In genomic region chr1:91405406-91406169, GRCm38 (mm10) we compare ENCODE assay signal across 8 mouse cellular contexts. TPM values are rescaled to one million over a fixed set of nuclear protein-coding genes. Genes with fewer than 3 reads are reported as not detected.
DNase-seq lines count a peak whose midpoint lies in the region; ATAC-seq and TF ChIP-seq lines count a peak whose summit lies in the region.

No protein-coding gene starts in this region.

- H3K4me3 ChIP-seq in kidney, embryonic 16.5 days (ENCODE audit: low read length), result no peak overlapping the region
- H3K4me3 ChIP-seq in lung, postnatal 0 days (ENCODE audit: low read depth, low read length), result no peak overlapping the region
- H3K4me3 ChIP-seq in intestine, embryonic 16.5 days (ENCODE audit: low read length), result no peak overlapping the region
- no peak overlapping the region for H3K4me3 ChIP-seq in kidney, embryonic 15.5 days (replicated peaks)

- TF ChIP-seq CTCF in lung, postnatal 0 days (IDR thresholded peaks at IDR 0.05), result no peak

- H3K9me3 ChIP-seq in kidney, embryonic 16.5 days (ENCODE audit: low read length), result no peaks in the 10 kb centered on the region
- H3K9me3 ChIP-seq in lung, postnatal 0 days (ENCODE audit: low read length), result no peaks in the 10 kb centered on the region
- no peaks in the 10 kb centered on the region for H3K9me3 ChIP-seq in intestine, embryonic 16.5 days (ENCODE audit: control insufficient read depth, low read length)
- H3K9me3 ChIP-seq in kidney, embryonic 15.5 days (replicated peaks), result no peaks in the 10 kb centered on the region

- no peak overlapping the region for H3K9ac ChIP-seq in kidney, embryonic 16.5 days (replicated peaks; ENCODE audit: low read length)
- no peak overlapping the region for H3K9ac ChIP-seq in lung, postnatal 0 days (replicated peaks; ENCODE audit: low read depth)
- no peak overlapping the region for H3K9ac ChIP-seq in intestine, embryonic 16.5 days (ENCODE audit: low read depth, low read length)
- H3K9ac ChIP-seq in kidney, embryonic 15.5 days, result no peak overlapping the region

- no peak for DNase-seq in kidney, adult 8-10 months
- DNase-seq in T-cell, adult 2 months (ENCODE audit: low spot score), result peak; percentile 19
- peak; percentile 92 for DNase-seq in cerebellum, adult 9-11 months
- peak; percentile 45 for DNase-seq in lung, postnatal 0 days (ENCODE audit: low spot score)
- no peak for DNase-seq in embryo, embryonic 10.5 days (ENCODE audit: low spot score)

- no peak overlapping the region for H3K27ac ChIP-seq in kidney, embryonic 16.5 days (ENCODE audit: low read length)
- no peak overlapping the region for H3K27ac ChIP-seq in lung, postnatal 0 days (ENCODE audit: low read length)
- H3K27ac ChIP-seq in intestine, embryonic 16.5 days (ENCODE audit: low read length), result no peak overlapping the region
- H3K27ac ChIP-seq in kidney, embryonic 15.5 days, result no peak overlapping the region

- ATAC-seq in kidney, embryonic 16.5 days (ENCODE audit: low FRiP score, low TSS enrichment), result 0 out of 2 replicates have a peak, but pooled peaks have one; percentile 19
- peak; percentile 76 for ATAC-seq in lung, postnatal 0 days
- ATAC-seq in intestine, embryonic 16.5 days, result no peak
- ATAC-seq in kidney, embryonic 15.5 days (replicated peaks; ENCODE audit: low FRiP score), result no peak

- H3K27me3 ChIP-seq in kidney, embryonic 16.5 days (ENCODE audit: insufficient read depth, low read length), result no peaks in the 10 kb centered on the region
- no peaks in the 10 kb centered on the region for H3K27me3 ChIP-seq in lung, postnatal 0 days (replicated peaks; ENCODE audit: insufficient read depth, low read length)
- H3K27me3 ChIP-seq in intestine, embryonic 16.5 days (replicated peaks; ENCODE audit: control insufficient read depth, insufficient read depth, low read length), result no peaks in the 10 kb centered on the region
- no peaks in the 10 kb centered on the region for H3K27me3 ChIP-seq in kidney, embryonic 15.5 days

- 56% methylated on average over 23 of the region's 23 CpGs for WGBS in kidney, embryonic 16.5 days
- WGBS in lung, postnatal 0 days, result 46% methylated on average over 22 of the region's 23 CpGs
- WGBS in intestine, embryonic 16.5 days, result 56% methylated on average over 23 of the region's 23 CpGs
- WGBS in kidney, embryonic 15.5 days, result 59% methylated on average over 23 of the region's 23 CpGs

- H3K36me3 ChIP-seq in kidney, embryonic 16.5 days (ENCODE audit: insufficient read depth, low read length), result no peaks in the 10 kb centered on the region
- H3K36me3 ChIP-seq in lung, postnatal 0 days (ENCODE audit: insufficient read depth, low read length), result no peaks in the 10 kb centered on the region
- H3K36me3 ChIP-seq in intestine, embryonic 16.5 days (ENCODE audit: control insufficient read depth, insufficient read depth, low read length), result no peaks in the 10 kb centered on the region
- H3K36me3 ChIP-seq in kidney, embryonic 15.5 days, result no peaks in the 10 kb centered on the region

- no peak overlapping the region for H3K4me2 ChIP-seq in kidney, embryonic 16.5 days (replicated peaks; ENCODE audit: low read depth, low read length)
- 0 out of 2 replicates have a peak overlapping the region, but pooled peaks have one; percentile 17 for H3K4me2 ChIP-seq in lung, postnatal 0 days (replicated peaks; ENCODE audit: low read depth, low read length)
- no peak overlapping the region for H3K4me2 ChIP-seq in intestine, embryonic 16.5 days (ENCODE audit: low read depth, low read length)
- H3K4me2 ChIP-seq in kidney, embryonic 15.5 days, result no peak overlapping the region

- TF ChIP-seq EP300 in lung, postnatal 0 days (IDR thresholded peaks at IDR 0.05), result no peak

- H3K4me1 ChIP-seq in kidney, embryonic 16.5 days (ENCODE audit: insufficient read depth, low read length), result no peaks in the 10 kb centered on the region
- no peaks in the 10 kb centered on the region for H3K4me1 ChIP-seq in lung, postnatal 0 days (ENCODE audit: insufficient read depth, low read depth, low read length)
- H3K4me1 ChIP-seq in intestine, embryonic 16.5 days (ENCODE audit: control insufficient read depth, insufficient read depth, low read length), result no peaks in the 10 kb centered on the region
- H3K4me1 ChIP-seq in kidney, embryonic 15.5 days, result 0 out of 2 replicates have a peak, but pooled peaks cover 4% of the 10 kb centered on the region

RNA-seq across cellular contexts. Expression of gene Ilkap, which starts 7.0 kb away (rescaled TPM):
- 140 and 143 TPM in 2 replicates for polyA plus RNA-seq in kidney, embryonic 16.5 days (2015; fragmentation: Nextera tagmentation; extraction: Ambion mirVana)
- 90.5 and 94.0 TPM in 2 replicates for polyA plus RNA-seq in lung, postnatal 0 days (2015; fragmentation: Nextera tagmentation; extraction: Ambion mirVana)
- polyA plus RNA-seq in intestine, embryonic 16.5 days (2015; fragmentation: Nextera tagmentation; extraction: Ambion mirVana), result 102 and 112 TPM in 2 replicates
- polyA plus RNA-seq in kidney, embryonic 15.5 days (2015; fragmentation: Nextera tagmentation; extraction: Ambion mirVana), result 132 and 141 TPM in 2 replicates

RNA-seq across cellular contexts. Expression of gene Hes6, which starts 8.2 kb away (rescaled TPM):
- polyA plus RNA-seq in kidney, embryonic 16.5 days (2015; fragmentation: Nextera tagmentation; extraction: Ambion mirVana), result 69.0 and 72.2 TPM in 2 replicates
- polyA plus RNA-seq in lung, postnatal 0 days (2015; fragmentation: Nextera tagmentation; extraction: Ambion mirVana), result 63.7 and 75.1 TPM in 2 replicates
- polyA plus RNA-seq in intestine, embryonic 16.5 days (2015; fragmentation: Nextera tagmentation; extraction: Ambion mirVana), result 98.7 and 105 TPM in 2 replicates
- polyA plus RNA-seq in kidney, embryonic 15.5 days (2015; fragmentation: Nextera tagmentation; extraction: Ambion mirVana), result 67.4 and 70.0 TPM in 2 replicates

RNA-seq across cellular contexts. Expression of gene Erfe, which starts 39.4 kb away (rescaled TPM):
- 2.0 and 2.2 TPM in 2 replicates for polyA plus RNA-seq in kidney, embryonic 16.5 days (2015; fragmentation: Nextera tagmentation; extraction: Ambion mirVana)
- polyA plus RNA-seq in lung, postnatal 0 days (2015; fragmentation: Nextera tagmentation; extraction: Ambion mirVana), result 0.47 and 0.71 TPM in 2 replicates
- 7.1 and 9.0 TPM in 2 replicates for polyA plus RNA-seq in intestine, embryonic 16.5 days (2015; fragmentation: Nextera tagmentation; extraction: Ambion mirVana)
- 1.9 and 2.0 TPM in 2 replicates for polyA plus RNA-seq in kidney, embryonic 15.5 days (2015; fragmentation: Nextera tagmentation; extraction: Ambion mirVana)

RNA-seq across cellular contexts. Expression of gene Per2, which starts 53.5 kb away (rescaled TPM):
- polyA plus RNA-seq in kidney, embryonic 16.5 days (2015; fragmentation: Nextera tagmentation; extraction: Ambion mirVana), result 4.2 and 4.6 TPM in 2 replicates
- 6.3 and 7.3 TPM in 2 replicates for polyA plus RNA-seq in lung, postnatal 0 days (2015; fragmentation: Nextera tagmentation; extraction: Ambion mirVana)
- polyA plus RNA-seq in intestine, embryonic 16.5 days (2015; fragmentation: Nextera tagmentation; extraction: Ambion mirVana), result 8.9 and 11.7 TPM in 2 replicates
- 2.9 and 3.6 TPM in 2 replicates for polyA plus RNA-seq in kidney, embryonic 15.5 days (2015; fragmentation: Nextera tagmentation; extraction: Ambion mirVana)

RNA-seq across cellular contexts. Expression of gene Klhl30, which starts 54.8 kb away (rescaled TPM):
- polyA plus RNA-seq in kidney, embryonic 16.5 days (2015; fragmentation: Nextera tagmentation; extraction: Ambion mirVana), result 0.29 and 0.39 TPM in 2 replicates
- polyA plus RNA-seq in lung, postnatal 0 days (2015; fragmentation: Nextera tagmentation; extraction: Ambion mirVana), result 0.62 and 0.87 TPM in 2 replicates
- polyA plus RNA-seq in intestine, embryonic 16.5 days (2015; fragmentation: Nextera tagmentation; extraction: Ambion mirVana), result 0.37 and 0.38 TPM in 2 replicates
- polyA plus RNA-seq in kidney, embryonic 15.5 days (2015; fragmentation: Nextera tagmentation; extraction: Ambion mirVana), result 0.53 and 0.73 TPM in 2 replicates

Comparison
In these comparisons a context has a peak if more than half of its experiments do, and no peak if none do; other contexts are left out.
1. ATAC-seq: peak in kidney, embryonic 16.5 days (single experiment) and lung, postnatal 0 days (single experiment); none in intestine, embryonic 16.5 days (single experiment) and kidney, embryonic 15.5 days (single experiment).
2. DNase-seq: peak in T-cell, adult 2 months (single experiment), cerebellum, adult 9-11 months (single experiment) and lung, postnatal 0 days (single experiment); none in kidney, adult 8-10 months (0 of 2) and embryo, embryonic 10.5 days (single experiment).